In the genomic region with DNA sequence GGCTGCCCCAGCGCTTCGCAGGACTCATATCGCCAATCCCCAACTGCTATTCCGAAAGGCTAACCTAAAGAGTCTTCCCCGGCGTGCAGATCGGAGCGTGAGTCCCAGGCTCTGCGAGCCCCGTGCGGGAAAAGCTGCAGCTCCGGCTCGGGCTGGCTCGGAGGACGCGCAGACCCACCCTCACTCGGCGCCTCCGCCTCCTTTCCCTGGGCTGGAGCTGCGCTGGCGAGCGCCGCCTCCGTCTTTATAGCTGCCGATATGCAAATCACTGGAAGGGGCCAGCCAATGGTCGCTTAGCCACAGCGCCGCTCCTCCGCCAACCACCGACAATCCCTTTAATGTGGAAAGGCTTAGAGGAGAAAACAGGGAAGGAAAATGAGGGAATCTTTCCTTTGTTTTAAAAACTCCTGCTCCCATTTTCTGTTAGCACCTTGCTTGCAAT, we compare ENCODE assay signal across 9 mouse cellular contexts. TPM values are rescaled to one million over a fixed set of nuclear protein-coding genes. Genes with fewer than 3 reads are reported as not detected.
A peak's percentile ranks its signal among the peaks of the same experiment; 100 is the strongest.
DNase-seq lines count a peak whose midpoint lies in the region; ATAC-seq and TF ChIP-seq lines count a peak whose summit lies in the region.
"Had no signal": no experiment of that assay in that cellular context is flagged by ENCODE, and none has a peak within 500 bp of the region (broad histone marks: within the 10 kb centered on the region; RNA-seq: fewer than 3 reads in every experiment).

A gene (minus strand): TSS at position 219 of the 442 bp plus-strand sequence.

- no peak for TF ChIP-seq CTCF in ES-Bruce4 (IDR thresholded peaks at IDR 0.05; ENCODE audit: low read depth, low read length)
- TF ChIP-seq CTCF in forebrain, postnatal 0 days (IDR thresholded peaks at IDR 0.05; ENCODE audit: low read depth) = peak; percentile 57

- ATAC-seq in forebrain, postnatal 0 days = peak; percentile 93
- no peak for ATAC-seq in liver, embryonic 15.5 days (ENCODE audit: insufficient read depth)
- peak; percentile 93 for ATAC-seq in neural tube, embryonic 15.5 days (ENCODE audit: low FRiP score)

- H3K4me3 ChIP-seq in ES-Bruce4 (ENCODE audit: low read depth, low read length) = peak within 1 kb of the TSS; percentile 37
- H3K4me3 ChIP-seq in forebrain, postnatal 0 days (ENCODE audit: low read depth, low read length) = peak within 1 kb of the TSS; percentile 62
- H3K4me3 ChIP-seq in liver, embryonic 15.5 days (replicated peaks) = peak within 1 kb of the TSS; percentile 22; the same call in 1 of the 2 replicates
- H3K4me3 ChIP-seq in neural tube, embryonic 15.5 days (replicated peaks) = peak within 1 kb of the TSS; percentile 60

- H3K36me3 ChIP-seq in ES-Bruce4 (ENCODE audit: control insufficient read depth, insufficient read depth, low read length, poor library complexity, severe bottlenecking) = no peaks in the 10 kb centered on the region
- H3K36me3 ChIP-seq in forebrain, postnatal 0 days (ENCODE audit: insufficient read depth) = 0 out of 2 replicates have a peak, but pooled peaks cover 4% of the 10 kb centered on the region
- H3K36me3 ChIP-seq in liver, embryonic 15.5 days (replicated peaks) = no peaks in the 10 kb centered on the region
- no peaks in the 10 kb centered on the region for H3K36me3 ChIP-seq in neural tube, embryonic 15.5 days

- no peak within 1 kb of the TSS for H3K27ac ChIP-seq in ES-Bruce4 (ENCODE audit: insufficient read depth, low read length)
- peak within 1 kb of the TSS; percentile 94 for H3K27ac ChIP-seq in forebrain, postnatal 0 days (ENCODE audit: low read depth, low read length)
- H3K27ac ChIP-seq in liver, embryonic 15.5 days (replicated peaks) = no peak within 1 kb of the TSS
- H3K27ac ChIP-seq in neural tube, embryonic 15.5 days (replicated peaks) = peak within 1 kb of the TSS; percentile 91

- H3K9me3 ChIP-seq in ES-Bruce4 (replicated peaks; ENCODE audit: control insufficient read depth, insufficient read depth, low read length, poor library complexity, severe bottlenecking) = no peaks in the 10 kb centered on the region; the same call in 1 of the 2 replicates
- H3K9me3 ChIP-seq in forebrain, postnatal 0 days (ENCODE audit: low read length) = no peaks in the 10 kb centered on the region
- no peaks in the 10 kb centered on the region for H3K9me3 ChIP-seq in liver, embryonic 15.5 days (replicated peaks)
- H3K9me3 ChIP-seq in neural tube, embryonic 15.5 days (replicated peaks) = no peaks in the 10 kb centered on the region

- H3K4me1 ChIP-seq in ES-Bruce4 (ENCODE audit: control insufficient read depth, insufficient read depth, low read length) = no peaks in the 10 kb centered on the region
- peaks cover 22% of the 10 kb centered on the region for H3K4me1 ChIP-seq in forebrain, postnatal 0 days (ENCODE audit: insufficient read depth)
- H3K4me1 ChIP-seq in liver, embryonic 15.5 days (replicated peaks) = peaks cover 11% of the 10 kb centered on the region; the same call in 1 of the 2 replicates
- H3K4me1 ChIP-seq in neural tube, embryonic 15.5 days = peaks cover 68% of the 10 kb centered on the region

- intact Hi-C loops in heart, postnatal 36 days (cut with DNase I) = loop anchor here (5.0 kb wide), 1 partner anchor 141 kb away; no protein-coding TSS in a partner anchor

- DNase-seq in cerebellum, adult 18-20 months = peak; percentile 72 to 76
- DNase-seq in forebrain, postnatal 0 days = peak; percentile 98
- DNase-seq in heart, postnatal 36 days = peak; percentile 48 to 51
- peak; percentile 94 to 96 for DNase-seq in layer of hippocampus, adult 18-20 months (ENCODE audit: low spot score in 2 of 2)
- peak; percentile 55 for DNase-seq in thymus, postnatal 14 days

- no peak for TF ChIP-seq EP300 in ES-Bruce4 (IDR thresholded peaks at IDR 0.05; ENCODE audit: insufficient read depth, low read depth, low read length)

- H3K27me3 ChIP-seq in ES-Bruce4 (ENCODE audit: control insufficient read depth, insufficient read depth, low read length, poor library complexity, severe bottlenecking) = peaks cover 18% of the 10 kb centered on the region
- no peaks in the 10 kb centered on the region; the same call in 1 of the 2 replicates for H3K27me3 ChIP-seq in forebrain, postnatal 0 days (ENCODE audit: insufficient read depth, low read length)
- H3K27me3 ChIP-seq in liver, embryonic 15.5 days = peaks cover 96% of the 10 kb centered on the region
- peaks cover 22% of the 10 kb centered on the region for H3K27me3 ChIP-seq in neural tube, embryonic 15.5 days (replicated peaks)

- under 1% methylated on average over 30 of the region's 30 CpGs for WGBS in forebrain, postnatal 0 days
- WGBS in liver, embryonic 15.5 days (ENCODE audit: insufficient replicate concordance) = under 1% methylated on average over 30 of the region's 30 CpGs
- WGBS in neural tube, embryonic 15.5 days = under 1% methylated on average over 30 of the region's 30 CpGs

- no peak for TF ChIP-seq POLR2A in ES-Bruce4 (IDR thresholded peaks at IDR 0.05; ENCODE audit: insufficient read depth, low read length)

- no peak within 1 kb of the TSS for H3K9ac ChIP-seq in ES-Bruce4 (ENCODE audit: low read depth, poor library complexity, severe bottlenecking)
- H3K9ac ChIP-seq in forebrain, postnatal 0 days = peak within 1 kb of the TSS; percentile 65
- H3K9ac ChIP-seq in liver, embryonic 15.5 days = no peak within 1 kb of the TSS
- H3K9ac ChIP-seq in neural tube, embryonic 15.5 days (replicated peaks) = peak within 1 kb of the TSS; percentile 75

- H3K4me2 ChIP-seq in forebrain, postnatal 0 days (ENCODE audit: low read depth) = peak within 1 kb of the TSS; percentile 75
- peak within 1 kb of the TSS; percentile 37 for H3K4me2 ChIP-seq in liver, embryonic 15.5 days
- peak within 1 kb of the TSS; percentile 78 for H3K4me2 ChIP-seq in neural tube, embryonic 15.5 days

RNA-seq across cellular contexts. Expression of the gene that starts here (rescaled TPM):
- 0.39 TPM in 1 of 2 replicates, not detected in the other for polyA plus RNA-seq in ES-Bruce4 (2011; ENCODE audit: insufficient read depth, insufficient read length, low read depth, missing spikeins)
- 86.4 and 130 TPM in 2 replicates for total RNA-seq in forebrain, postnatal 0 days (2014; rRNA removed)
- polyA plus RNA-seq in forebrain, postnatal 0 days (2015; fragmentation: Nextera tagmentation; extraction: Ambion mirVana) = 41.8 and 51.5 TPM in 2 replicates
- under 1 TPM in 1 of 2 experiments, not detected in 1; 0.22 TPM for total RNA-seq in heart, postnatal 36 days (2021)
- 10 to 100 TPM; 86.8 to 88.3 TPM for total RNA-seq in layer of hippocampus, adult 18-20 months (2021)
- polyA plus RNA-seq in liver, embryonic 15.5 days (2015; fragmentation: Nextera tagmentation; extraction: Ambion mirVana) = 0.05 and 0.10 TPM in 2 replicates
- polyA plus RNA-seq in neural tube, embryonic 15.5 days (2015; fragmentation: Nextera tagmentation; extraction: Ambion mirVana) = 33.1 and 43.4 TPM in 2 replicates
- polyA plus RNA-seq: spleen, adult 2 months had no signal

Comparison
In these comparisons a context has a peak if more than half of its experiments do, and no peak if none do; other contexts are left out.
1. RNA of the gene that starts here (total RNA-seq): 86.4 to 130 TPM in forebrain, postnatal 0 days and 86.8 to 88.3 TPM in layer of hippocampus, adult 18-20 months; 0.22 TPM in heart, postnatal 36 days; every median in the first group is over 10 times any median in the second.
2. RNA of the gene that starts here (polyA plus RNA-seq): 41.8 to 51.5 TPM in forebrain, postnatal 0 days and 33.1 to 43.4 TPM in neural tube, embryonic 15.5 days; 0.39 TPM in ES-Bruce4 and 0.05 to 0.10 TPM in liver, embryonic 15.5 days; every median in the first group is over 10 times any median in the second.
3. Peak in DNase-seq in heart, postnatal 36 days; RNA of the gene not detected or under 1 TPM.
4. H3K27ac ChIP-seq: peak in forebrain, postnatal 0 days (single experiment) and neural tube, embryonic 15.5 days (single experiment); none in ES-Bruce4 (single experiment) and liver, embryonic 15.5 days (single experiment).
5. H3K9ac ChIP-seq: peak in forebrain, postnatal 0 days (single experiment) and neural tube, embryonic 15.5 days (single experiment); none in ES-Bruce4 (single experiment) and liver, embryonic 15.5 days (single experiment).
6. Peak in every context shown above with its lines, with median percentiles within 50 percentile points of each other: H3K4me3 ChIP-seq, DNase-seq and H3K4me2 ChIP-seq.